Mouse (Mus musculus): Measurements from ENCODE around the gene Lpo.

DNA sequence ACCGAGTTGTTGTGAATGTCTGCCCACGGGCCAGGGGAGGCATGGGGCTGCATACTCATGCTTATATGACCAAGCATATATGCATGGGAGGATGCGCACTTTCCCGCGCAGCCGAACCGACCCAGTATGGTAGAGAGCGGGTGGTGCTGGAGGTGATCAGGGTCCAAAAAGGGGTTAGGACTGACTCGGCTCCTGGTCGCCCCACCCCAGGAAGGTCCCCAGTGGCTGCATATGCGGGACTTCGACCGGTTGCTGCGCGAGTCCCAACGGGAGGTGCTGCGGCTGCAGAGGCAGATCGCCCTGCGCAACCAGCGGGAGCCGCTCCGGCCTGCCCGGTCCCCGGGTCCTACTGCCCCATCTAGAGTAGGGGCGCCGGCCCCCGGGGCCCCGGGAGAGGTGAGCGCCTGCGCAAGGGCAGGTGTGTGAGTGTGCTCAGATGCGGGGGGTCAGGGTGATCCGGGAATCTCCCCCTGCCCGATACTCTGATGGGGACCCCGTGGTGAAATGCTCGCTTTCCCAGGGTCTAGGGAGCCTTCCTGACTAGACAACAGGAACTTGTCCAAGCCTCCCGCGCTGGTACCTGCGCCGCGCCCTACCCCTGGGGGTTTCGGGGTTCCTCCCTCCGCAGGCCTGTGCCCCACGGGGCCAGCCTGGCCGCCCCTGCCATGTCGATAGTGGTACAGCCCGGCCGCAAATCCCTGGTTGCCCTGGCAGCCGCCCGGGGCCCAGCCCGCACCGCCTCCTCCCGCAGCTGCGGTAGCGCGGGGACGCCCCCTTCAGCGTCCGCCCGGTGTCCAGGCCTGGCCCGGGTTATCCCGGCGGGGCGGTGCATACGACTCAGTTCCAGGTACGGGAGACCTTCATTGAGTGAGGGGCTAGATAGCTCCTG is 63.9 kb downstream of the Lpo start:
- TF ChIP-seq CTCF (conservative IDR thresholded peaks at IDR 0.05; ENCODE audit: low read length) (no peak), NANOG (IDR thresholded peaks at IDR 0.05; ENCODE audit: borderline replicate concordance, low read length) (no peak)
